Mouse (Mus musculus) liver, embryonic 14.5 days (tissue): Measurements from ENCODE around the gene Krt80.

ENCODE experiments used
- CTCF ChIP-seq: IDR thresholded peaks from 2 replicates; pipeline ENCODE4 v1.5.1; 2016; ENCODE audit warnings: antibody characterized with exemption, low read depth, control low read depth
- EP300 ChIP-seq: IDR thresholded peaks from 2 replicates; pipeline ENCODE4 v1.6.1; 2016; ENCODE audit warnings: antibody characterized with exemption, low read depth

- TF ChIP-seq CTCF (no peak), EP300 (no peak)
Observed at GRCm38 (mm10) chr15:101300128-101300527, 69.8 kb downstream of the Krt80 start.
